Mouse (Mus musculus): ENCODE measurements around the gene Kif14.

DNA sequence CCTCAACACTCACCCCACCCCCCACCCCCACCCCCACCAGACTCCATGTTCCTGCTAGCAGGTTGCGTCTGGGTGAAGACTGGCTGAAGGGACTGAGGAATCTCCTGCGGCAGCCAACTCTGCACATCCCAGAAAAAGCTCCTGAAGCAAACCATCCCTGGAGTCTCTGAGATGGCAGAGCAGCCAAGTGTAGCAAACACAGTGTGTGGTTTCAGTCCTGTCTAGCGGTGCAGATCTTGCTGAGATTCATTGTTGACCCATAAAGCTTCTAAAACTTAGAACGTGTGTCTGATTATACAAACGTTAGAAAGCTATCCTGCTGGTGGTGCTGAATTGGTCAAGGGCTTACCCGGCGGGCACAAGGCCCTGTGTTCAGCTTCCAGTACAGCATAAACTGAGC is 77.8 kb downstream of the Kif14 start:
- TF ChIP-seq POLR2A (IDR thresholded peaks at IDR 0.05; ENCODE audit: borderline replicate concordance, extremely low read depth, low read depth, low read length) (no peak), CTCF (IDR thresholded peaks at IDR 0.05; ENCODE audit: insufficient read depth, low read length) (no peak)
